9 mouse cellular contexts compared by ENCODE assay signal in the genomic region with DNA sequence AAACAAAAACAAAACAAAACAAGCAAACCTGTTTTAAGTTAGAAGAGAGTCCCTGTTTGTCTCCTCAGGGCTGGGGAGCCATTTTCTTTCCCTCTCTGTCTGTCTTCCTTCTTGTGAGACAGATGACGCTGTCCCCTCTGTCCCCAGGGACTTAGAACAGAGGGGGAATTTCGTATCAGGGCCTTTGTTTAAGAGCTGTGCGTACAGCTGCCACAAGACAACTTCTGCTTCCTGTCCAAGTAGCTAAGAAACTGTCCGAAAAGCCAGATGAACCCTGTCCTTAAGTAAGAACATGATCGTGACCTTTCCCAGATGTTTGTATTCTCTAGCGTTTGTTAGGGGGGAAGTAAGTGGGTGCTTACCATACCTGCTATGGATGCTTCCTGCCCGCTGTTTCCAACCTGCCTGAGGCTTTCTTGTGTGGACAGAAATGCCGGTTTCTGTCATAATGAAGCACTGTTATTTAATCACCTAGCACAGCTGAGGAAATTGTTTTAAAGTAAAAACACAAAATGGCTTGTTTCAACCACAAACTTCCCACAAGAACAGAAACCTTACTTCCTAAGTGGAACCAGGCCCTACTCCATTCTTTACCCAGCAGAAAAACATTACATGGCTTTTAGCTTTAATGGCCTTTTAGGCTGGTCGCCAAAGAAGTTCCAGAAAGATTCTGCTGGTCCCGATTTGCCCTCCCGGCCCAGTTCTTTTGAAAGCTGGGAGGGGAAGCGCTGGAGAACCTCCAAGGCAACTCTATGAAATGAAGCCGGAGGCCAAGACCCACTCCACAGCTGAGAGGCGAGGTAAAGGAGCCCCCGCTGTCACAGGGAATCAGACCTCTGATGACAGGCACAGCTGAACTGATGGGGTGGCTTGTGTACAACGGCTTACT.
DNase-seq lines count a peak whose midpoint lies in the region; ATAC-seq lines count a peak whose summit lies in the region.
"Had no signal": no experiment of that assay in that cellular context is flagged by ENCODE, and none has a peak within 500 bp of the region (broad histone marks: within the 10 kb centered on the region; RNA-seq: fewer than 3 reads in every experiment).

No protein-coding gene starts in this region.

- no peak overlapping the region for H3K4me3 ChIP-seq in hindbrain, embryonic 11.5 days (ENCODE audit: low read depth, low read length)
- no peak overlapping the region for H3K4me3 ChIP-seq in hindbrain, embryonic 12.5 days
- H3K4me3 ChIP-seq: erythroblast, embryonic 14.5 days had no signal

- no peak overlapping the region for H3K9ac ChIP-seq in hindbrain, embryonic 11.5 days (ENCODE audit: low read depth, low read length)
- H3K9ac ChIP-seq in hindbrain, embryonic 12.5 days, result no peak overlapping the region

- no peak overlapping the region for H3K27ac ChIP-seq in hindbrain, embryonic 11.5 days (ENCODE audit: low read depth, low read length)
- no peak overlapping the region for H3K27ac ChIP-seq in hindbrain, embryonic 12.5 days

- no peak overlapping the region for H3K4me2 ChIP-seq in hindbrain, embryonic 11.5 days (replicated peaks; ENCODE audit: low read depth, low read length)
- no peak overlapping the region for H3K4me2 ChIP-seq in hindbrain, embryonic 12.5 days (replicated peaks)

- no peaks in the 10 kb centered on the region for H3K27me3 ChIP-seq in hindbrain, embryonic 11.5 days (ENCODE audit: control insufficient read depth, insufficient read depth, low read length)
- no peaks in the 10 kb centered on the region for H3K27me3 ChIP-seq in hindbrain, embryonic 12.5 days

- DNase-seq in hindbrain, embryonic 11.5 days (ENCODE audit: low spot score), result peak; percentile 44
- peak; percentile 59 for DNase-seq in embryo, embryonic 10 days (ENCODE audit: low spot score)
- peak; percentile 34 to 53 for DNase-seq in heart, postnatal 14 days
- DNase-seq in lung, postnatal 14 days, result peak; percentile 17
- no peak for DNase-seq in retina, embryonic 14.5 days (ENCODE audit: low spot score)
- DNase-seq in thymus, postnatal 25 days, result no peak
- DNase-seq in ovary, adult 18-20 months (ENCODE audit: low spot score), result no peak

- no peak for ATAC-seq in hindbrain, embryonic 11.5 days (ENCODE audit: low FRiP score)
- no peak for ATAC-seq in hindbrain, embryonic 12.5 days (ENCODE audit: low FRiP score)

- no peaks in the 10 kb centered on the region for H3K9me3 ChIP-seq in hindbrain, embryonic 11.5 days (ENCODE audit: control insufficient read depth, low read length)
- no peaks in the 10 kb centered on the region for H3K9me3 ChIP-seq in hindbrain, embryonic 12.5 days (replicated peaks)

- intact Hi-C loops in heart, postnatal 14 days (cut with DNase I), result no loop called here

- no peaks in the 10 kb centered on the region; the same call in 1 of the 2 replicates for H3K4me1 ChIP-seq in hindbrain, embryonic 11.5 days (replicated peaks; ENCODE audit: control insufficient read depth, insufficient read depth, low read length)
- peaks cover 14% of the 10 kb centered on the region for H3K4me1 ChIP-seq in hindbrain, embryonic 12.5 days

- WGBS in hindbrain, embryonic 11.5 days, result 57% methylated on average over 16 of the region's 16 CpGs
- 56% methylated on average over 16 of the region's 16 CpGs for WGBS in hindbrain, embryonic 12.5 days

- H3K36me3 ChIP-seq in hindbrain, embryonic 11.5 days (ENCODE audit: control insufficient read depth, insufficient read depth, low read length), result no peaks in the 10 kb centered on the region
- H3K36me3 ChIP-seq in hindbrain, embryonic 12.5 days, result no peaks in the 10 kb centered on the region

Comparison
In these comparisons a context has a peak if more than half of its experiments do, and no peak if none do; other contexts are left out.
1. DNase-seq: peak in hindbrain, embryonic 11.5 days (single experiment), embryo, embryonic 10 days (single experiment), heart, postnatal 14 days (2 of 2) and lung, postnatal 14 days (single experiment); none in retina, embryonic 14.5 days (single experiment), thymus, postnatal 25 days (single experiment) and ovary, adult 18-20 months (single experiment).